Mouse (Mus musculus) kidney, adult 2 months (tissue): ENCODE data around the gene Cop1.

Experiments
- CTCF ChIP-seq: fragments of 200-500 bp; conservative IDR thresholded peaks from 2 replicates; pipeline ENCODE4 v1.5.1; 2011; ENCODE audit warnings: low read depth, mild to moderate bottlenecking, control low read depth, low read length, moderate library complexity, mixed read lengths; ENCODE audit not compliant: insufficient read depth, insufficient read length
- POLR2A ChIP-seq: fragments of 200-500 bp; IDR thresholded peaks from one replicate; pipeline ENCODE4 v1.6.1; 2011; ENCODE audit warnings: low read depth, low read length, control low read depth

- TF ChIP-seq CTCF (no peak), POLR2A (no peak)
Observed at GRCm38 (mm10) chr1:159234496-159234895, 2.4 kb downstream of the Cop1 start.
